Mouse (Mus musculus) forebrain, embryonic 12.5 days (tissue): ENCODE measurements at regions not wholly inside any gene's neighbourhood (a gene's known extent, or its start where the extent isn't known, plus 50 kb on each side); places are given as distances from the start of the nearest gene placed in this dataset.

Source experiments
- ATAC-seq: fragments of 200-750 bp; cut with Nextera tagmentation; 2 replicates; pipeline ENCODE4 v1.8.0; 2017; ENCODE audit warnings: moderate TSS enrichment; ENCODE audit not compliant: low FRiP score
- H3K27ac ChIP-seq: fragments of 300-500 bp; sonication (generic); 2 replicates; pipeline ENCODE4 v1.5.1; 2016; ENCODE audit warnings: mild to moderate bottlenecking
- H3K27me3 ChIP-seq: fragments of 300-500 bp; sonication (generic); 2 replicates; pipeline ENCODE4 v1.6.1; 2016; ENCODE audit warnings: mild to moderate bottlenecking
- H3K36me3 ChIP-seq: fragments of 300-500 bp; sonication (generic); replicated peaks from 2 replicates; pipeline ENCODE4 v1.6.1; 2016; ENCODE audit warnings: mild to moderate bottlenecking
- H3K4me1 ChIP-seq: fragments of 300-500 bp; sonication (generic); 2 replicates; pipeline ENCODE4 v1.6.1; 2016
- H3K4me2 ChIP-seq: fragments of 300-500 bp; sonication (generic); 2 replicates; pipeline ENCODE4 v1.6.1; 2016; ENCODE audit warnings: mild to moderate bottlenecking, moderate library complexity
- H3K4me3 ChIP-seq: fragments of 300-500 bp; sonication (generic); replicated peaks from 2 replicates; pipeline ENCODE4 v1.5.1; 2016; ENCODE audit warnings: mild to moderate bottlenecking
- H3K9ac ChIP-seq: fragments of 300-500 bp; sonication (generic); 2 replicates; pipeline ENCODE4 v1.6.1; 2016; ENCODE audit warnings: mild to moderate bottlenecking
- H3K9me3 ChIP-seq: fragments of 300-500 bp; sonication (generic); 2 replicates; pipeline ENCODE4 v1.6.1; 2016
- WGBS: fragments of 180-500 bp; shearing (Covaris S2); methylation state at CpG from one replicate; pipeline ENCODE4 v1.1.7; 2016; 5-methylcytosine and 5-hydroxymethylcytosine counted together

DNA sequence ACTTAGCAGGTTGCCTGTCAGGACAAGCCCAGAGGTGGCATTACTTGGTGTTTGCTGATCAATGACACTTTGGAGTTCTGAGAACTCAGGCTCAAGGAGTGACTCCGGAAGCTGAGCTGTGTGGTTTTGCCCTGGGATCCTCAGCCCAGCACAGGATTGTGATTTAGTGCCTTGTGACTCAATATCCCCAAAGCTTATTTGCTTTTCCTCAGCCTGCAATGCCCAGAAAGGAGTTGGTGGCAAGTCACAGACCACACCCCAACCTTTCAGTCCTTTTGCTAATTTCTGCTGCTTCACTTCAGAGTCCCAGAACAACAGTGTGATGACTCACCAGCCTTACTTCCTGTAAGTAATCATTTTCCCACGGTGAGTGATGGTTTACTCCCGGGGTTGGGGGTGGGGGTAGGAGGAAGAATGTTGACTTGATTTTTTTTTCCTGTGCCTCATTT lies 198.5 kb upstream of the Marcks start:
- Histone ChIP-seq H3K4me3 (no peak overlapping the region), H3K4me1 (no peaks in the 10 kb centered on the region), H3K4me2 (no peak overlapping the region), H3K36me3 (no peaks in the 10 kb centered on the region), H3K9ac (no peak overlapping the region), H3K27ac (no peak overlapping the region), H3K27me3 (no peaks in the 10 kb centered on the region), H3K9me3 (no peaks in the 10 kb centered on the region)
- 66% methylated on average over 3 of the region's 3 CpGs for WGBS
- no peak for ATAC-seq

DNA sequence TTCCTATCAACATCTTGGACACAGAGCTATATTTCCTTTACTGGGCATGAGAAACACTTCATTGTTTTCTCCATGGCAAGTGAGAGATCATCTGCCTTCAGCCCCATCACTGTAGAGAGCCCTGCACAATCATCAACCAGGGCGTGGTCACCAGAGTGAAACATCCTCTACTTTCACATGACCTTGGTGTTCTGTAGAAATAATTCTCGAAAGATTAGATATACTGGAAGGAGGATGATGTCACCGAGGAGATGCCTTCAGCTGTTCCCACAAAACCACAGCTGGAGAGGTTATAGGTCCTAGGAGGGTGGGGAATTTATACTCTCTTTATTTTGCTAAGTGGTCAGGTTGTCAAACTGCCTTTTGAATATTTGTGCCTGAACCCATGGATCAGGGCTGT lies 196.4 kb upstream of the Marcks start:
- no peaks in the 10 kb centered on the region for H3K4me1 ChIP-seq
- H3K4me3 ChIP-seq: no peak overlapping the region
- no peaks in the 10 kb centered on the region for H3K9me3 ChIP-seq
- H3K9ac ChIP-seq: no peak overlapping the region
- H3K36me3 ChIP-seq: no peaks in the 10 kb centered on the region
- H3K4me2 ChIP-seq: no peak overlapping the region
- no peak for ATAC-seq
- no peak overlapping the region for H3K27ac ChIP-seq
- 89% methylated on average over 3 of the region's 3 CpGs for WGBS
- H3K27me3 ChIP-seq: no peaks in the 10 kb centered on the region

DNA sequence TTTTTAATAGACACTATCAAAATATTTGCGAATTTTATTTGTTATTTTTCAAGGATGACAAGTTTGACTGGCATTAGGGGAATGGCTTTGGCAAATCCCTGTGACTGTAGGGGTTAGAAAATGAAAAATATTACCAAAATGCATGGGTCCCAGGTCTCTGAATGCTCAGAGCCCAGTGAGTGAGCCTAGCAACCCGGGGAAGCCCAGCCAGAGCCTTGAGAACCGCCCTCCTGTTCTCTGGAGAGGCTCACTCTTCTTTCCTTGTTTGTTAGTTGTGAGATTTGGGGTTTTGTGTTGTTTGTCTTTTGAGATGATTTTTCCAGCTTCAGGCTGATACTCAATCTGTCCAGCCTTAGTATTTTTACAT lies 187.4 kb upstream of the Marcks start:
- peaks cover 6% of the 10 kb centered on the region for H3K4me1 ChIP-seq
- no peak overlapping the region for H3K9ac ChIP-seq
- no peak overlapping the region for H3K4me3 ChIP-seq
- no peak for ATAC-seq
- no peaks in the 10 kb centered on the region for H3K36me3 ChIP-seq
- 70% methylated on average over 3 of the region's 3 CpGs for WGBS
- no peak overlapping the region for H3K4me2 ChIP-seq
- no peaks in the 10 kb centered on the region for H3K9me3 ChIP-seq
- no peaks in the 10 kb centered on the region for H3K27me3 ChIP-seq
- no peak overlapping the region for H3K27ac ChIP-seq

DNA sequence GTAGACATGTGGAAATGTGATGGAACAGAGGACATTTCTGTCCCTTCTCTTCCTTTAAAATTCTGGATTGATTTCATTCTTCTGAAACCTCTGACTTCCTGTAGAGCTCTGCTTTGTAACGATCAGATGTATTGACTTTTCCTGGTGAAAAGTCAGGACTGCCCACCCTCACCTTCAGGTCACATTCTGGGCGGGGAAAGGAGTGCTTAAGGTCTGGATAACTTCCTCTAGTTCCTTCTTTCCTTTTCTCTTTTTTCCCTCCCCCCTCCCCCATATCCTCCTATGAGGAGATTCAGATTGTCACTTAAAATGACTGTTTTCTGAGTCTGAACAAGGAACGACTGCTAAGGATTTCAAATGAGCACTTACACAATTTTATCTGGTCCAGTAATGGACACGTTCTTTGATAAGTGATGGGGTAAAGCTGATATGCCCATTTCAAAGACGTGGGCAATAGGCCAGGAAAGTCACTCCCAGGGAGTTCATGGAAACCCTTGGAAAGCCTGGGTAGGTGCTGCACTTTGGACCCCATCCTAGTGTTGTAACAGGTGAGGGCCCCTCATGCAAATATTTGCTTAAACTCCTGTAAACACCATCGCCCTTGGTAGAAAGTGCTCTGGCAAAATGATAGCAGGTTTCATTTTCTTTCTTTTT lies 186.9 kb upstream of the Marcks start:
- no peak overlapping the region for H3K27ac ChIP-seq
- H3K9ac ChIP-seq: no peak overlapping the region
- no peak overlapping the region for H3K4me2 ChIP-seq
- H3K27me3 ChIP-seq: no peaks in the 10 kb centered on the region
- no peaks in the 10 kb centered on the region for H3K9me3 ChIP-seq
- no peaks in the 10 kb centered on the region for H3K36me3 ChIP-seq
- 75% methylated on average over 6 of the region's 6 CpGs for WGBS
- no peak for ATAC-seq
- no peak overlapping the region for H3K4me3 ChIP-seq
- peaks cover 6% of the 10 kb centered on the region for H3K4me1 ChIP-seq

DNA sequence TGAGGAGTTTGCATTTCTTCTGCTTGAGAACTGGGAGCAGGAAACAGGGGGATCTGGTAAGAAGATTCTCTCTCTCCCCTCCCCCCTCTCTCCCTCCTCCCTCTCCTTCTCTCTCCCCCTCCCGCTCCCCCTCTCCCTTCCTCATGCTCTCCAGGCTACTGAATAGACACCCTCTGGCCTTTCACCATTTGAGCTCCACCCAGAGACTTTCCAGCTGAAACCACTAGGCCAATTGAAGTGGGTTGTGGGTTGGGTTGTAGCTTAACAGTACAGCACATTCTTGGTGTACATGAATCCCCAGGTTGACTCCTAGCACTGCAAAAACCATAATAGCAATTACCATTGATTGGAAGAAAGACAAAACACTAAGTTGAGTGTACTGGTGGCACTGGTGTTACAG lies 185.0 kb upstream of the Marcks start:
- Histone ChIP-seq H3K4me1 (peaks cover 6% of the 10 kb centered on the region), H3K9ac (no peak overlapping the region), H3K4me3 (no peak overlapping the region), H3K27me3 (no peaks in the 10 kb centered on the region), H3K27ac (no peak overlapping the region), H3K9me3 (no peaks in the 10 kb centered on the region), H3K36me3 (no peaks in the 10 kb centered on the region), H3K4me2 (no peak overlapping the region)
- 50% methylated on average over 1 of the region's 1 CpGs for WGBS
- ATAC-seq: no peak

DNA sequence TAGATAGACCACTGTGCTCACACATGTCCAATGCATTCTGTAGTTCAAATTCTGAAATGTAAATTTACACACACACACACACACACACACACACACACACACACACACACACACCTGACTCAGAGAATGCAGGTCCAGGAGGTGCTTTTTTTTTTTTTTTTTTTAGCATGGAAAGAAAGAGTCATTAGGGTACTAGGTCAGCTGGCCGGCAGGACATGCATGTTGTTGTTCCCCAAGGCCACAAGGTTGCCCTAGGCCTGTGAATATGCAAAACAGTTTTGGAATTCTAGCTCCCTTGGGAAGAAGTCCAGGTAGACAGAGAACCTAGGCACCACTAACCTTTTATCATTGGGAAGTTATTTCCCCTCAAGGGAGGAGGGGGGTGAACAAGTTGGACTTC lies 184.1 kb upstream of the Marcks start:
- no peak overlapping the region for H3K4me2 ChIP-seq
- H3K36me3 ChIP-seq: no peaks in the 10 kb centered on the region
- no peak overlapping the region for H3K4me3 ChIP-seq
- peaks cover 6% of the 10 kb centered on the region for H3K4me1 ChIP-seq
- H3K9ac ChIP-seq: no peak overlapping the region
- no peak overlapping the region for H3K27ac ChIP-seq
- no peak for ATAC-seq
- no peaks in the 10 kb centered on the region for H3K9me3 ChIP-seq
- WGBS: 78% methylated on average over 1 of the region's 1 CpGs
- no peaks in the 10 kb centered on the region for H3K27me3 ChIP-seq

DNA sequence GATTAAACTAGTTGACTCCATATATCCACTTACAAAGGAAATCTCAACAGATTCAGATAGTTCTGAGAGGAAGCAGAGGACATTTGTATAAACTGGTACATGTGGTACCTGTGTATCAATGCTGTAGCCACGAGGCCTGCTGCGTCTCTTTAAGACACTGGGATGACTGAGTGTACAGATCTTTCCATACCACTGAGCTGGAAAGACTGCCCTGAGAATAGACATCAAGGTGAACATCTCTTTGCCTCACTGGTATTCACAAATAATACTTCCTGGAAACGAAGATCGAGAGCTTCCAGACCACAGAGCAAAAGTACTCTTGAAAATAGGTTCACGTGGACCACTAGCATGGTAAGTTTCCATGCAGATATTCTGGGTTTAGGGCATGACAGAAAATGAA lies 183.6 kb upstream of the Marcks start:
- H3K9me3 ChIP-seq: no peaks in the 10 kb centered on the region
- no peaks in the 10 kb centered on the region for H3K27me3 ChIP-seq
- no peaks in the 10 kb centered on the region for H3K36me3 ChIP-seq
- no peak overlapping the region for H3K4me3 ChIP-seq
- no peak overlapping the region for H3K27ac ChIP-seq
- no peak overlapping the region for H3K4me2 ChIP-seq
- 94% methylated on average over 5 of the region's 5 CpGs for WGBS
- H3K4me1 ChIP-seq: peaks cover 4% of the 10 kb centered on the region
- H3K9ac ChIP-seq: no peak overlapping the region
- no peak for ATAC-seq

DNA sequence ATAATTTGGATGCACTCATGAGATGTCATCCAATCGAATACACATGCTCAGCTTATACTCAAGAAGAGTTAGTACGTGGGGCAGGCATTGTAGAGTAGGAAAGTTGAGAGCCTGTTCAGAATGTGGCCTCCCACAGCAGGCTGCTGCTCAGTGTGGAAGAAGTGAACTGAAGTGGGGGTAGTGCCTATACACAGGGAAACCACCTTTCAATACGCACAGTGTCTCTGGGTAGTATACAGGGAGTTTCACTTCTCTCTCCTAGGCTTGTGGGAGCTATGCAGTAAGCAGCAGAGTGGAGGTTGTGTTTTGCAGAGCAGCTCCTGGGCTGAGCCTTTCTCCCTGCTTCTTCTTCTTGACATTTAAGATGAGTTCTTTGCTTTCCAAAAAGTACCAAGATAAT lies 182.5 kb upstream of the Marcks start:
- H3K27ac ChIP-seq: no peak overlapping the region
- H3K36me3 ChIP-seq: no peaks in the 10 kb centered on the region
- ATAC-seq: no peak
- H3K27me3 ChIP-seq: no peaks in the 10 kb centered on the region
- no peak overlapping the region for H3K4me3 ChIP-seq
- H3K4me2 ChIP-seq: no peak overlapping the region
- WGBS: 75% methylated on average over 3 of the region's 3 CpGs
- H3K4me1 ChIP-seq: no peaks in the 10 kb centered on the region
- no peaks in the 10 kb centered on the region for H3K9me3 ChIP-seq
- H3K9ac ChIP-seq: no peak overlapping the region

DNA sequence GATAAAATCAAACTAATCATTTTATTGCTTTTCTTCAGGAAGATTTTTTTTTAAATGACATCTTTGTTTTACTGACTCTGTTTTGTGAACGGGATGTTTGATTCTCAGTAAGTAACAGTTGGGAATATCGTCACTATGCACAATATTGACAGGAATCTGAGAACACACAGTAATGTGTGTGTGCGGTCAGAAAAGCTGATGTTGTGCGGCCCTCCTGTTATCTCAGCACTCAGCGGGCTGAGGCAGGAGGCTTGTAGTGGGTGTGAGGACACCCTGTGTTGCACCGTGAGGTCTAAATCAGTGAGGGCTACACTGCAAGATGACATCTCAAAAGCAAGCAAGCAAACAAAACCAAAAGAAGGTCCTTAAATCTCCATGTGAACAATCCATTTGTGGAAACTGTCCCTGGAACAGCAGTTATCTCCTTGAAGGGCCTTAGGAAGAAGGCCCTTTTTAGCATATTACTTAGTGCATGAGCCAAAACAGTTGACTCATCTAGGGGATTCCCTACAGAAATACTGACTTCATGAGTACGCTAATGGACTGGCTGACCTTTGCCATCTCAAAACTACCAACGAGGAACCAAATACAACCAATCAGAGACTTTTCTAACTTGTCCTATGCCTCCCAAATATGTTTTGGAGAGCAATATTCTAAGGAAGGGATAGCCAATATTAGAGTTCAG lies 181.2 kb upstream of the Marcks start:
- Histone ChIP-seq H3K36me3 (no peaks in the 10 kb centered on the region), H3K4me3 (no peak overlapping the region), H3K4me1 (peaks cover 3% of the 10 kb centered on the region; the same call in 1 of the 2 replicates), H3K27me3 (no peaks in the 10 kb centered on the region), H3K9me3 (no peaks in the 10 kb centered on the region), H3K9ac (no peak overlapping the region), H3K4me2 (no peak overlapping the region), H3K27ac (no peak overlapping the region)
- no peak for ATAC-seq
- 94% methylated on average over 8 of the region's 8 CpGs for WGBS

DNA sequence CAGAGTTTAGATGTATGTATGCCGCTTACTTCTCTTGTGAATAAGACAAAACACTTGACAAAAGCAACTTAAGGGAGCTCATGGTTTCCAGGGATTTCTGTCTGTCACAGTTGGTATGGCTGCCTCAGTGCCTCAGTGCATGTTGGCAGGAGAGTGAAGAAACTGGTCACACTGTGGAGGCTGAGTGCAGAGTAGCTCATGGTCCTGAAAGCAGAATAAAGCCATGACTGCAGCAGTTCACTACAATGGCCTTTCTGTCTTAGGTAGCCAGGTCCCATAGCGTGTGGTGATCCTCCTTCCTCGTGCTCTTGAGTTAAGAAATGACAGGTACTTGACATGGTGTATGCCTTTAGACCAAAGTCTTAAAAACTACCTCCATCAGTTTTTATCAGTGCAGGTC lies 178.0 kb upstream of the Marcks start:
- no peak overlapping the region for H3K4me2 ChIP-seq
- H3K27ac ChIP-seq: no peak overlapping the region
- no peaks in the 10 kb centered on the region for H3K27me3 ChIP-seq
- no peaks in the 10 kb centered on the region for H3K9me3 ChIP-seq
- no peak overlapping the region for H3K9ac ChIP-seq
- ATAC-seq: no peak
- H3K4me3 ChIP-seq: no peak overlapping the region
- peaks cover 6% of the 10 kb centered on the region; the same call in 1 of the 2 replicates for H3K4me1 ChIP-seq
- 93% methylated on average over 3 of the region's 3 CpGs for WGBS
- no peaks in the 10 kb centered on the region for H3K36me3 ChIP-seq

DNA sequence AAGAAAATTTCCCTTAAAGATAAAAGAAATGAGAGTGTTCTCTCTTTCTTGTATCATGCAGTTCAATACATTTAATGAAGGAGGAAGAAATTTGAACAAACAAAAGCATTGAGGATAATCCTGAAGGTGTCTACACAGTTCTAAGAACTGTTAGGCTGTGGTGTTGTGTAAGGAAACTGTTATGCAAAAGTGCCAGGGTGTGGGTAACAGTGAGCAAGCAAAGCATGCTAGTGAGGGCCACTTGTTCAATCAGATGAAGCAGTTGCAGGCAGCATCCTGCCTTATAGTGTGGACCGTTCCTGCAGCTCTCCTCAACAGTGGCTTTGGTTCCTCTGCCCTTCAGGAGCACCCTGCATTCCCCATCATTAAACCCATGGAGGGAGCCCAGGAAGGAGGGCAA lies 177.1 kb upstream of the Marcks start:
- peaks cover 6% of the 10 kb centered on the region; the same call in 1 of the 2 replicates for H3K4me1 ChIP-seq
- no peaks in the 10 kb centered on the region for H3K36me3 ChIP-seq
- 71% methylated on average over 1 of the region's 1 CpGs for WGBS
- H3K9me3 ChIP-seq: no peaks in the 10 kb centered on the region
- no peak for ATAC-seq
- no peaks in the 10 kb centered on the region for H3K27me3 ChIP-seq
- H3K4me3 ChIP-seq: no peak overlapping the region
- H3K4me2 ChIP-seq: no peak overlapping the region
- no peak overlapping the region for H3K9ac ChIP-seq
- no peak overlapping the region for H3K27ac ChIP-seq

DNA sequence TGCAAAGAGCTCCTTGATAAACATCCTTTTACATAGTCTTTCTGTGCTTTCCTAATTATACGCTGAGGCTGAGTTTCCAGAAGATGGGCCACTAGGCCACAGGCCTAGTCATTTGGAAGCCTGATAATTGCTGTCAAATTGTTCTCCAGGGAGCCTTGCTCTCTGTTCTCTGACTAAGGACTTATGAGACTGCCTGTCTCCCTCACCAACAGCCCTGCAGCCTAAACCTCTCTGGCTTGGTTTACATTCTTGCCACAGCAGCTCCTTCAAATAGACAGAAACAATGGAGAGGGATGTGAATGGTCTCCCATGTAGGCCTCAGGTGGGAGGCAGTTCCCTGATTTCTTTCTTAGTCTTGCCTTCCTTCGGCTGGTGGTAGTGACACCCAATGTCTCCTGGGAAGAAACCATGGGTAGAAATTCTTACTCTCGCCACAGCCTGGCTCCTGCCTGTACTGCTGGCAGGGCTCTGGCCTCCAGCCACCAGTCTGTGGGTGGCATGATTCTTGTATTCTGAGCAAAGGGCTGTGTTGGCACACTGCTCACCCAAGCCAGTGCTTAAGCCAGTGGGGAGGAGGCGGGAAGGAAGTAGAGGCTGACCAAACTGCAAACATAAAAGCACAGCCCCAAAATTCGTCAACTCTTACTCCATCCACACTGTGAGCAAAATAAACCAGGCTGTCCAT lies 176.2 kb upstream of the Marcks start:
- Histone ChIP-seq H3K4me1 (peaks cover 6% of the 10 kb centered on the region; the same call in 1 of the 2 replicates), H3K9me3 (no peaks in the 10 kb centered on the region), H3K4me2 (no peak overlapping the region), H3K27me3 (no peaks in the 10 kb centered on the region), H3K36me3 (no peaks in the 10 kb centered on the region), H3K4me3 (no peak overlapping the region), H3K9ac (no peak overlapping the region), H3K27ac (no peak overlapping the region)
- 69% methylated on average over 5 of the region's 5 CpGs for WGBS
- ATAC-seq: peak; percentile 58; the same call in 1 of the 2 replicates

DNA sequence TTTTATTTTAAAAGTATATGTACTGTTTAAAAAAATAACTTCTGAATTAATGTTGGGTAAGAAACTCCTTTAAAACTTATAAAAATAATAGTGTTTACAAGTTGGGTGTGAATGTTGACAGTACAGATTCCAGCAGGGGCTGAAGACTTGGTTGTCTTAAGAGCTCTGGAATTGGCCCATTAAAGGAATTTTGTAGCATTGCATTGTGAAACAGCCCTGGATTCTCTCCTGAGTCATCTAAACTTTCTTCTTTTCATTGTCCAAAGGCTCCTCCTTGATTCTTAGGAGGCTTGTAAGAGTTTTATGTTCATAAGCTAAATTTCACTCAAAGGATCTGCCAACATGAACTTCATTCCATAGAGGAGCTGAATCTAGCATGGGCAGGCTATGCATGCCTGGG lies 174.7 kb upstream of the Marcks start:
- Histone ChIP-seq H3K9me3 (no peaks in the 10 kb centered on the region), H3K27ac (no peak overlapping the region), H3K9ac (no peak overlapping the region), H3K4me2 (no peak overlapping the region), H3K27me3 (no peaks in the 10 kb centered on the region), H3K4me1 (peaks cover 6% of the 10 kb centered on the region; the same call in 1 of the 2 replicates), H3K4me3 (no peak overlapping the region), H3K36me3 (no peaks in the 10 kb centered on the region)
- ATAC-seq: no peak
